In genomic region chr1:34094301-34094700, GRCm38 (mm10) we compare ENCODE assay signal across 14 mouse cellular contexts.
A peak's percentile ranks its signal among the peaks of the same experiment; 100 is the strongest.
DNase-seq lines count a peak whose midpoint lies in the region; ATAC-seq and TF ChIP-seq lines count a peak whose summit lies in the region.
"Had no signal": no experiment of that assay in that cellular context is flagged by ENCODE, and none has a peak within 500 bp of the region (broad histone marks: within the 10 kb centered on the region; RNA-seq: fewer than 3 reads in every experiment).

No protein-coding gene starts in this region.

- no peak overlapping the region for H3K4me2 ChIP-seq in kidney, embryonic 14.5 days (replicated peaks; ENCODE audit: low read depth, low read length)
- no peak overlapping the region for H3K4me2 ChIP-seq in liver, postnatal 0 days (ENCODE audit: low read depth, low read length)
- H3K4me2 ChIP-seq: limb, embryonic 12.5 days had no signal

- no peaks in the 10 kb centered on the region for H3K36me3 ChIP-seq in kidney, embryonic 14.5 days (ENCODE audit: control insufficient read depth, insufficient read depth, low read length)
- H3K36me3 ChIP-seq in liver, postnatal 0 days (replicated peaks; ENCODE audit: insufficient read depth, low read length) = no peaks in the 10 kb centered on the region

- H3K9me3 ChIP-seq in kidney, embryonic 14.5 days (ENCODE audit: control insufficient read depth, low read length) = no peaks in the 10 kb centered on the region
- H3K9me3 ChIP-seq in liver, postnatal 0 days (ENCODE audit: low read length) = no peaks in the 10 kb centered on the region

- no peak overlapping the region for H3K9ac ChIP-seq in kidney, embryonic 14.5 days (ENCODE audit: low read depth, low read length)
- H3K9ac ChIP-seq in liver, postnatal 0 days (replicated peaks) = no peak overlapping the region
- H3K9ac ChIP-seq: limb, embryonic 12.5 days had no signal

- no peak overlapping the region for H3K4me3 ChIP-seq in kidney, embryonic 14.5 days (ENCODE audit: low read length)
- H3K4me3 ChIP-seq in liver, postnatal 0 days (ENCODE audit: low read depth, low read length) = no peak overlapping the region
- H3K4me3 ChIP-seq: limb, embryonic 12.5 days had no signal

- no peak for TF ChIP-seq EP300 in liver, postnatal 0 days (IDR thresholded peaks at IDR 0.05; ENCODE audit: low read depth)

- no peak overlapping the region for H3K27ac ChIP-seq in kidney, embryonic 14.5 days (ENCODE audit: low read depth, low read length)
- H3K27ac ChIP-seq in liver, postnatal 0 days (ENCODE audit: low read depth) = no peak overlapping the region
- H3K27ac ChIP-seq: limb, embryonic 12.5 days had no signal

- 0 out of 2 replicates have a peak, but pooled peaks have one; percentile 42 for ATAC-seq in kidney, embryonic 14.5 days (ENCODE audit: low FRiP score, low TSS enrichment)
- ATAC-seq in liver, postnatal 0 days = no peak
- no peak for ATAC-seq in inflammation-experienced regulatory T-cells, adult 6 months

- peaks cover 10% of the 10 kb centered on the region; the same call in 1 of the 2 replicates for H3K4me1 ChIP-seq in kidney, embryonic 14.5 days (ENCODE audit: control insufficient read depth, insufficient read depth, low read length)
- H3K4me1 ChIP-seq in liver, postnatal 0 days (ENCODE audit: insufficient read depth) = no peaks in the 10 kb centered on the region

- no peak for TF ChIP-seq CTCF in liver, postnatal 0 days (IDR thresholded peaks at IDR 0.05; ENCODE audit: low read depth)

- 73% methylated on average over 5 of the region's 5 CpGs for WGBS in kidney, embryonic 14.5 days
- WGBS in liver, postnatal 0 days (ENCODE audit: insufficient replicate concordance) = 76% methylated on average over 5 of the region's 5 CpGs

- peak; percentile 19 for DNase-seq in adrenal gland, postnatal 25 days
- DNase-seq in adrenal gland, postnatal 10 days = no peak
- DNase-seq in kidney, adult 9 months = no peak
- peak; percentile 57 to 65 for DNase-seq in right cerebral cortex, postnatal 10 days (ENCODE audit: low spot score in 2 of 2)
- no peak for DNase-seq in right cerebral cortex, adult 18-20 months
- no peak for DNase-seq in liver, postnatal 0 days
- DNase-seq: embryo, embryonic 11 days; gastrocnemius, postnatal 36 days; kidney, postnatal 4 days; lung, adult 2 months; spleen, adult 18-20 months had no signal

- H3K27me3 ChIP-seq in kidney, embryonic 14.5 days (ENCODE audit: control insufficient read depth, insufficient read depth, low read length) = no peaks in the 10 kb centered on the region
- no peaks in the 10 kb centered on the region for H3K27me3 ChIP-seq in liver, postnatal 0 days (ENCODE audit: insufficient read depth, low read length)
- H3K27me3 ChIP-seq: limb, embryonic 12.5 days had no signal

Comparison
In these comparisons a context has a peak if more than half of its experiments do, and no peak if none do; other contexts are left out.
1. DNase-seq: peak in adrenal gland, postnatal 25 days (single experiment) and right cerebral cortex, postnatal 10 days (2 of 2); none in adrenal gland, postnatal 10 days (single experiment), kidney, adult 9 months (single experiment), right cerebral cortex, adult 18-20 months (single experiment) and liver, postnatal 0 days (single experiment).